Mouse (Mus musculus) central nervous system, embryonic 11.5 days (tissue): ENCODE results near the gene Glrx5. TPM values are rescaled to one million over a fixed set of nuclear protein-coding genes. Genes with fewer than 3 reads are reported as not detected.

Source experiments
- polyA plus RNA-seq: library from polyadenylated mRNA; depleted of rRNA; stranded (reverse); fragments of >200 nt; gene quantifications from 2 replicates; pipeline ENCODE4 v1.2.3, GENCODE M21; 2012; rRNA removed

The Glrx5 gene
- polyA plus RNA-seq: 79.9 and 125 TPM in 2 replicates

GRCm38 (mm10) chr12:105032147-105032831, at the start of gene Glrx5:
Gene Glrx5 (plus strand): TSS chr12:105032688.

GRCm38 (mm10) chr12:105009370-105010212, 22.9 kb upstream of the Glrx5 start, which contains the start of gene Syne3:
Gene Syne3 (minus strand): TSS chr12:105009809.

Other genes with a start within 250 kb of the Glrx5 start
- gene Clmn, start 167.6 kb upstream of the Glrx5 start, polyA plus RNA-seq: 4.5 and 6.0 TPM in 2 replicates
- gene Syne3, start 22.9 kb upstream of the Glrx5 start, polyA plus RNA-seq: 0.55 and 0.77 TPM in 2 replicates
- gene Tcl1b2, start 113.3 kb downstream of the Glrx5 start, polyA plus RNA-seq: not detected in 2 replicates
- gene Tcl1b1, start 127.0 kb downstream of the Glrx5 start, polyA plus RNA-seq: not detected in 2 replicates
- not detected in 2 replicates for gene Tcl1b5, start 143.7 kb downstream of the Glrx5 start, polyA plus RNA-seq
- not detected in 2 replicates for gene Tcl1b3, start 158.4 kb downstream of the Glrx5 start, polyA plus RNA-seq
- not detected in 2 replicates for gene Tcl1b4, start 169.3 kb downstream of the Glrx5 start, polyA plus RNA-seq
- 0.14 TPM in 1 of 2 replicates, not detected in the other for gene Tcl1, start 190.1 kb downstream of the Glrx5 start, polyA plus RNA-seq